Mouse (Mus musculus): ENCODE data around the gene Mvb12a.

Gene Mvb12a

GRCm38 (mm10) chr8:71560765-71561164 is 18.0 kb downstream of the Mvb12a start:
- intact Hi-C loops (cut with DNase I), result loop anchor here (1.0 kb wide), 2 partner anchors 36 to 101 kb away; no protein-coding TSS in a partner anchor

GRCm38 (mm10) chr8:71561401-71561800 is 18.7 kb downstream of the Mvb12a start:
- intact Hi-C loops (cut with DNase I), result loop anchor here (1.0 kb wide), 2 partner anchors 35 to 100 kb away; no protein-coding TSS in a partner anchor

- intact Hi-C loops (cut with DNase I), result no loop called here
Observed at GRCm38 (mm10) chr8:71562751-71563150, 20.0 kb downstream of the Mvb12a start.

- intact Hi-C loops (cut with DNase I), result no loop called here
Observed at GRCm38 (mm10) chr8:71563992-71564391, 21.3 kb downstream of the Mvb12a start.

GRCm38 (mm10) chr8:71566501-71566900 is 23.8 kb downstream of the Mvb12a start, which contains the start of gene Nxnl1:
TSS of gene Nxnl1 (minus strand) at chr8:71566601.
- intact Hi-C loops (cut with DNase I), result no loop called here

GRCm38 (mm10) chr8:71567587-71567986 is 24.9 kb downstream of the Mvb12a start:
- intact Hi-C loops (cut with DNase I), result no loop called here

- intact Hi-C loops (cut with DNase I), result no loop called here
Observed at GRCm38 (mm10) chr8:71568387-71568937, 25.7 kb downstream of the Mvb12a start, which contains the start of gene Slc27a1. TSS of gene Slc27a1 (plus strand) at chr8:71568882.

GRCm38 (mm10) chr8:71568941-71569340 is 26.2 kb downstream of the Mvb12a start:
- intact Hi-C loops (cut with DNase I), result no loop called here

- intact Hi-C loops (cut with DNase I), result no loop called here
Observed at GRCm38 (mm10) chr8:71569366-71570290, 26.9 kb downstream of the Mvb12a start.

- intact Hi-C loops (cut with DNase I), result no loop called here
Observed at GRCm38 (mm10) chr8:71570291-71570954, 27.7 kb downstream of the Mvb12a start.

- intact Hi-C loops (cut with DNase I), result no loop called here
Observed at GRCm38 (mm10) chr8:71572077-71572476, 29.4 kb downstream of the Mvb12a start.

- intact Hi-C loops (cut with DNase I), result no loop called here
Observed at GRCm38 (mm10) chr8:71572847-71573633, 30.3 kb downstream of the Mvb12a start.

GRCm38 (mm10) chr8:71574426-71574825 is 31.7 kb downstream of the Mvb12a start:
- intact Hi-C loops (cut with DNase I), result no loop called here

- intact Hi-C loops (cut with DNase I), result no loop called here
Observed at GRCm38 (mm10) chr8:71575020-71575419, 32.3 kb downstream of the Mvb12a start.

GRCm38 (mm10) chr8:71577856-71578387 is 35.2 kb downstream of the Mvb12a start:
- intact Hi-C loops (cut with DNase I), result no loop called here

- intact Hi-C loops (cut with DNase I), result no loop called here
Observed at GRCm38 (mm10) chr8:71579009-71579408, 36.3 kb downstream of the Mvb12a start.

- intact Hi-C loops (cut with DNase I), result no loop called here
Observed at GRCm38 (mm10) chr8:71579476-71579875, 36.8 kb downstream of the Mvb12a start.

- intact Hi-C loops (cut with DNase I), result no loop called here
Observed at GRCm38 (mm10) chr8:71580201-71580600, 37.5 kb downstream of the Mvb12a start.

GRCm38 (mm10) chr8:71586891-71587290 is 44.2 kb downstream of the Mvb12a start:
- intact Hi-C loops (cut with DNase I), result no loop called here

GRCm38 (mm10) chr8:71588762-71589161 is 46.0 kb downstream of the Mvb12a start:
- intact Hi-C loops (cut with DNase I), result no loop called here

GRCm38 (mm10) chr8:71591017-71591416 is 48.3 kb downstream of the Mvb12a start:
- intact Hi-C loops (cut with DNase I), result no loop called here

All from adrenal gland (tissue).